Mouse (Mus musculus) midbrain, embryonic 11.5 days (tissue): Measurements from ENCODE around the gene Nol11. TPM values are rescaled to one million over a fixed set of nuclear protein-coding genes. Genes with fewer than 3 reads are reported as not detected.
A peak's percentile ranks its signal among the peaks of the same experiment; 100 is the strongest.

Experiments used
- ATAC-seq: fragments of 200-750 bp; cut with Nextera tagmentation; 2 replicates; pipeline ENCODE4 v1.8.0; 2017; ENCODE audit warnings: moderate TSS enrichment, moderate library complexity; ENCODE audit not compliant: low FRiP score
- DNase-seq: peaks from one replicate; pipeline ENCODE4 v3.0.0; 2015; ENCODE audit warnings: low spot score; ENCODE audit errors: missing footprints
- H3K27ac ChIP-seq: fragments of 300-500 bp; sonication (generic); 2 replicates; pipeline ENCODE4 v1.5.1; 2014; ENCODE audit warnings: low read depth, low read length
- H3K27me3 ChIP-seq: fragments of 300-500 bp; sonication (generic); 2 replicates; pipeline ENCODE4 v1.6.1; 2014; ENCODE audit warnings: mild to moderate bottlenecking, low read length, moderate library complexity, mixed read lengths; ENCODE audit not compliant: control insufficient read depth, insufficient read depth
- H3K36me3 ChIP-seq: fragments of 300-500 bp; sonication (generic); 2 replicates; pipeline ENCODE4 v1.6.1; 2014; ENCODE audit warnings: mild to moderate bottlenecking, low read length, moderate library complexity, mixed read lengths; ENCODE audit not compliant: control insufficient read depth, insufficient read depth
- H3K4me1 ChIP-seq: fragments of 300-500 bp; sonication (generic); 2 replicates; pipeline ENCODE4 v1.6.1; 2014; ENCODE audit warnings: low read length; ENCODE audit not compliant: control insufficient read depth, insufficient read depth
- H3K4me2 ChIP-seq: fragments of 300-500 bp; sonication (generic); 2 replicates; pipeline ENCODE4 v1.6.1; 2014; ENCODE audit warnings: mild to moderate bottlenecking, moderate library complexity
- H3K4me3 ChIP-seq: fragments of 300-500 bp; sonication (generic); 2 replicates; pipeline ENCODE4 v1.5.1; 2014; ENCODE audit warnings: low read depth, low read length
- H3K9ac ChIP-seq: fragments of 300-500 bp; sonication (generic); 2 replicates; pipeline ENCODE4 v1.6.1; 2014; ENCODE audit warnings: low read length
- H3K9me3 ChIP-seq: fragments of 300-500 bp; sonication (generic); 2 replicates; pipeline ENCODE4 v1.6.1; 2016; ENCODE audit warnings: low read length; ENCODE audit not compliant: control insufficient read depth
- WGBS: fragments of 180-500 bp; shearing (Covaris S2); extraction: QIAGEN DNeasy Blood & Tissue Kit; methylation state at CpG from one replicate; pipeline ENCODE4 v1.1.7; 2014; 5-methylcytosine and 5-hydroxymethylcytosine counted together
- polyA plus RNA-seq: library from polyadenylated mRNA; unstranded; fragments of >200 nt; fragmentation: Nextera tagmentation; extraction: Ambion mirVana; gene quantifications from 2 replicates; pipeline ENCODE4 v1.2.1, GENCODE M21; 2014

The Nol11 gene
- polyA plus RNA-seq, 1 experiment from 2014 or later, result 68.3 TPM

DNA sequence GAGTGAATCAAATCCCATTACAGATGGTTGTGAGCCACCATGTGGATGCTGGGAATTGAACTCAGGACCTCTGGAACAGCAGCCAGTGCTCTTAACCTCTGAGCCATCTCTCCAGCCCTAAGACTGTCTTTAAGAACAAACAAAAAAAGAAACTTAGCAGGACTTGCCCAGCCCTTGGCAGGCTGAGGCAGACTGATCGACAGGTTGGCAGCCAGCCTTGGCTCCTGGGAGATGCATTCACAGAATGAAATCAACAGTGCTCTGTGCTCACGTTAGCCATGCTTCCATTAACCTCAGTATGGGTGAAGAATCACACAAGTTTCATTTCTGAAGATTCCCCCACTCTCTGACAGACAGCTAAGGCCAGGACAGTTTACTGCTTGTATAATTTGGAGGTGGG, 1.2 kb upstream of the Nol11 start:
- DNase-seq (no peak), ATAC-seq (no peak)
- Histone ChIP-seq H3K27ac (no peak overlapping the region), H3K36me3 (peaks cover 5% of the 10 kb centered on the region; the same call in 1 of the 2 replicates), H3K9me3 (no peaks in the 10 kb centered on the region), H3K27me3 (no peaks in the 10 kb centered on the region), H3K4me2 (no peak overlapping the region), H3K9ac (no peak overlapping the region), H3K4me3 (no peak overlapping the region), H3K4me1 (peaks cover 6% of the 10 kb centered on the region; the same call in 1 of the 2 replicates)
- WGBS, result 82% methylated on average over 2 of the region's 2 CpGs

DNA sequence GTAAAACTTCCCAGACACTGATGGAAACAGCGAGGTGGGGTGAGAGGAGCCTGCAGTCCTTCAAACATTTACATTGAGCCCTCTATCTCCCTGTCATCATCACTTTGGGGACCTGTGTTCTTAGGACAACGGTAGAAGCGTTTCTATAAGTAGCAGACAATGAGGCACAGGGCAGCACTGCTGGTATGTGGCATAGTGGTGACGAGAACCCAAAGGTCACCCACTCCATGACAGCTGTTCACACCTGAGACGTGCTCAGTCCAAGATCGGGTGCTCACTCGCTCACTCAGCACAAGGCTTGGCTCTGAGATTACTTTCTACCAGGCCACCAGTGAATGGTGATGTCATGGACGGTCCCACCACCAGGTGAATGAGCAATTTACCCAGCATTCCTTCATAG, 5.4 kb downstream of the Nol11 start:
- Histone ChIP-seq H3K9me3 (no peaks in the 10 kb centered on the region), H3K4me2 (no peak overlapping the region), H3K4me1 (peaks cover 6% of the 10 kb centered on the region; the same call in 1 of the 2 replicates), H3K27ac (no peak overlapping the region), H3K27me3 (no peaks in the 10 kb centered on the region), H3K4me3 (no peak overlapping the region), H3K9ac (no peak overlapping the region), H3K36me3 (peaks cover 11% of the 10 kb centered on the region)
- DNase-seq (no peak), ATAC-seq (no peak)
- WGBS, result 95% methylated on average over 8 of the region's 8 CpGs

DNA sequence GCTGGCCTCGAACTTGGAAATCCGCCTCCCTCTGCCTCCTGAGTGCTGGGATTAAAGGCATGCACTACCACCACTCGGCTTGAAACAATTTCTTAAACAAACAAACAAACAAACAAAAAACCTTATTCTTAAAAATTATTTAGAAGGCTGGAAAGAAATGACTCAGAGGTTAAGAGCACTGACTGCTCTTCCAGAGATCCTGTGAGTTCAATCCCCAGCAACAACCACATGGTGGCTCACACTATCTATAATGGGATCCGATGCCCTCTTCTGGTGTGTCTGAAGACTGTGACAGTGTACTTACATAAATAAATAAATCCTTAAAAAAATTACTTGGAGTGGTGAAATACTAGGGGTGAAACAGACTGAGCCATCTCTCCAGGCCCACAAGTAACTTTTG, 28.0 kb downstream of the Nol11 start:
- WGBS, result 86% methylated on average over 4 of the region's 4 CpGs
- no peak for ATAC-seq

DNA sequence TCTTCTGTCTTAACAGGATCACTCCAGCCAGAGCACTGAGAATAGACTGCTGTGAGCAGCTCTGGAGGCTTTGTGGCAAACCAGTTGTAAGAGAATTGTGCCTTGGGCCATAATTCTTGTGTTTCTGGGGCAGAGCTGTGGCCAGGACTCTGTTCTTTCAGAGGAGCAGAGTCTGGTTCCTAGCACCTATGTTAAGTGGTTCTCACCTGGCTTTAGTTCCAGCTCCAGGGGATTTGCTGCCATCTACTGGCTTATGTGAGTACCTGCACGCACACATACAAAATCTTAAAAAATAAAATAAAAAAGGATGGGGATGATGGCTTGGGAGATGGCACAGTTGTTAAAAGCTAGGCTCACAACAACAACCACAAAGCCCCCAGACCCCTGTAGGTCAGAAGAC, 30.1 kb downstream of the Nol11 start:
- H3K4me1 ChIP-seq, result no peaks in the 10 kb centered on the region
- no peak for ATAC-seq

More for the DNA sequence above, 28.0 kb downstream of the Nol11 start:
- Histone ChIP-seq H3K9me3 (no peaks in the 10 kb centered on the region), H3K9ac (no peak overlapping the region), H3K36me3 (peaks cover 5% of the 10 kb centered on the region; the same call in 1 of the 2 replicates), H3K4me2 (no peak overlapping the region), H3K4me1 (no peaks in the 10 kb centered on the region), H3K27ac (no peak overlapping the region), H3K27me3 (no peaks in the 10 kb centered on the region), H3K4me3 (no peak overlapping the region)
- DNase-seq, result peak; percentile 69

DNA sequence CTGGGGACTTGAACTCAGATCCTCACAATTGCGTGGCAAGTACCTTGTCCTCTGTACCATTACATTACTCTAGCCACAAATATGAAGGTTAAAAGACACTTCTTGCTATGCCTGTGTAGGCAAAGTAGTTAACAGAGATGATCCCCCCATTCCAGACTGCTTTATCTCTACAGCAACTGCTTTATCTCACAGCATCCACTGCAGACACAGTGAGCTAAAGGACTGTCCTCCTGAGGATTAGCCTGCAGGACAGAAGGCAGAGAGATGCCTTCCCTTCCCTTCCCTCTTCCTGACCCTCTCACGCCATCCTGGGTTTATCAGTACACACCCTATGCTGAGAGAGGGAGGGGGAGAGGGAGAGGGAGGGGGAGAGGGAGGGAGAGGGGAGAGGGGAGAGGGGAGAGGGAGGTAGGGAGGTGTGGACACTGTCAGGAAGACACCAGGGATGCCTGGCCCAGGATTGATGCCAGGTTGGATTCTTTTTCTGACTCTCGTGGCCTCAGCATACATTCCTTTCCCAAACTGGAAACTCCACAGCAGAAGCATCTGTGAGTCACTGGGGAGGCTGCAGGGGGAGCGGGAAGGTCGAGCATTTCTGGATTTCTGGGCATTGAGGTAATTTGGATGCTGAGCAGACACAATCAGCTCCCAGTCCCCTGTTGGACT, 32.1 kb downstream of the Nol11 start:
- Histone ChIP-seq H3K27ac (no peak overlapping the region), H3K4me2 (no peak overlapping the region), H3K36me3 (no peaks in the 10 kb centered on the region), H3K4me3 (no peak overlapping the region), H3K27me3 (no peaks in the 10 kb centered on the region), H3K9ac (no peak overlapping the region), H3K9me3 (no peaks in the 10 kb centered on the region), H3K4me1 (no peaks in the 10 kb centered on the region)
- DNase-seq, result peak; percentile 67
- no peak for ATAC-seq
- 49% methylated on average over 5 of the region's 5 CpGs for WGBS

More for the DNA sequence above, 30.1 kb downstream of the Nol11 start:
- Histone ChIP-seq H3K9ac (no peak overlapping the region), H3K27me3 (no peaks in the 10 kb centered on the region), H3K36me3 (no peaks in the 10 kb centered on the region), H3K27ac (no peak overlapping the region), H3K4me3 (no peak overlapping the region), H3K9me3 (no peaks in the 10 kb centered on the region), H3K4me2 (no peak overlapping the region)
- DNase-seq, result peak; percentile 82
- 25% methylated on average over 1 of the region's 1 CpGs for WGBS

DNA sequence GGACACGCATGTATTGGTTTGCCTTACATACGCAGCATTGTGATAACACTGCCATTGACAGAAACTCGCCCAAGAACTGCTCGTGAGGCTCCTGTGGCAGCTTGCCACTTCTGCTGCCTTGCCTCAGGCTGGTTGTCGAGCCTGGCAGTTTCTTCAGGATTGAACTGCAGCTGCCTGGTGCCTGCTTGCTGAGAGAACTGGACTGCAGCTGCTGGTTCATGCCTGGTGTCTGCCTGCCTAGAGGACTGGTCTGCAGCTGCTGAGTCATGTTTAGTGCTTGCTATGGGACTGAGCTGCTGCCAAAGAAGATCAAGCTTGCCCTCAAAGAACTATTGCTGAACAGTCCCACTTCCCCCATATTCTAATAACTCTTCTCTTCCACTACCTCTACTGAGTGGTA, 33.9 kb downstream of the Nol11 start:
- Histone ChIP-seq H3K36me3 (no peaks in the 10 kb centered on the region), H3K27me3 (no peaks in the 10 kb centered on the region), H3K4me2 (no peak overlapping the region), H3K4me1 (no peaks in the 10 kb centered on the region), H3K9ac (no peak overlapping the region), H3K27ac (no peak overlapping the region), H3K4me3 (no peak overlapping the region), H3K9me3 (no peaks in the 10 kb centered on the region)
- ATAC-seq (no peak), DNase-seq (no peak)
- WGBS, result 87% methylated on average over 5 of the region's 5 CpGs

DNA sequence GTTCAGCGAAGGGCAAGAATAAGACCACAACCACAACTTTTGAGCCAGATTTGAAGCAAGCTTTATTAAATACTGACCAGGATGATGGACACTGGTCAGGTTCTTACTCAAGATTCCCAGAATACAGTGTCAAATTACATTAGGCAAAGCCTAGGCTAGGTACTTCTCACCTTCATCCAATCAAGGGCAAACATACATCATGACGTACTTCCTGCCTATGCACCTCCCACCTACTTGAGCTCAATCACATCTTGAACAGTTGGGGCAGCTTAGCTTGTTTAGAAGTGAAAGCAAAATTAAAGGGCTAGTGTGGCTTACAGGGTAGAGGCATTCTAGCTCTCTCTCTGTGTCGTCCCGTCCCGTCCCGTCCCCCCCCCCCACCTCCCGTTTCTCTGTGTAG, 34.8 kb downstream of the Nol11 start:
- H3K4me3 ChIP-seq, result no peak overlapping the region
- no peak for ATAC-seq
- H3K4me2 ChIP-seq, result no peak overlapping the region
- H3K9ac ChIP-seq, result no peak overlapping the region
- H3K27me3 ChIP-seq, result no peaks in the 10 kb centered on the region
- H3K36me3 ChIP-seq, result no peaks in the 10 kb centered on the region
- H3K4me1 ChIP-seq, result no peaks in the 10 kb centered on the region
- no peaks in the 10 kb centered on the region for H3K9me3 ChIP-seq
- H3K27ac ChIP-seq, result no peak overlapping the region
- WGBS, result 82% methylated on average over 7 of the region's 7 CpGs
- DNase-seq, result no peak

DNA sequence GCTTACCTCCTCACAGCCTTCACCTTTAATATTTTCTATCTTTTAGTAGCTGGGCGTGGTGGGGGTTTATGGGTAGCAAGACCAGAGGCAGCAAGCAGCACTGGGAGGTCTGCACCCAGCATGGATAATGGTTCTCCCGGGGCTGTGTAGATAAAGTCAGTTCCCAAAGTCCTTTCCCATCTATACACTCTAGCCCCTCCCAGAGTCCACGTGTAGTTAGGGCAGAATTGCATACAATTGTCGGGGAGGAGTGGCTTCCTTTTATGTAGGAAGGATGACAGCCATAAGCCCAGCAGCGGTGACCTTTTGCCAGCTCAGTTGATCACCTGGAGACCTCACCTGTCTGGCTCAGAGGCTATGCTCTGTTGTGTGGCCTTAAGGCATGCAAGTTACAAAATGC, 35.5 kb downstream of the Nol11 start:
- Histone ChIP-seq H3K27me3 (no peaks in the 10 kb centered on the region), H3K9me3 (no peaks in the 10 kb centered on the region), H3K4me1 (no peaks in the 10 kb centered on the region), H3K4me2 (no peak overlapping the region), H3K9ac (no peak overlapping the region), H3K36me3 (no peaks in the 10 kb centered on the region), H3K4me3 (no peak overlapping the region), H3K27ac (no peak overlapping the region)
- DNase-seq (no peak), ATAC-seq (no peak)
- WGBS, result 79% methylated on average over 5 of the region's 5 CpGs

DNA sequence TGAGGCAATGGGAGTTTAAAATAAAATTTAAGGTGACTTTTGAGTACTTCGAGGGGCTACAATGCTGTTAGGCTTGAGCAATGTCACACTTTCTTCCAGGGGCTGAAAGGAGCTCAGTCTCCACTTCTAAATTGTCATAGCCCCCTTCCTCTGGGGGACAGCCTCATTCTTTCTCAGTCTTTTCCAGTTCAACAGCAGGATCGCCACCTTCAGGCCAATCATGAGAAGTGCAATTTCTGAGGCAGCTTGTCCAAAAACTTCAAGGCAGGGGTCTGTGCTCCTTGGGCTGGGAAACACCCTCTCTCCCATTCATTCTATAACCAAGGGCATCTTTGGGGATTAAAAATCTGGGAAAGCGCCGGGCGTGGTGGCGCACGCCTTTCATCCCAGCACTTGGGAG, 37.4 kb downstream of the Nol11 start:
- H3K27ac ChIP-seq, result no peak overlapping the region

More for the DNA sequence above, 37.4 kb downstream of the Nol11 start:
- Histone ChIP-seq H3K9ac (no peak overlapping the region), H3K4me3 (no peak overlapping the region), H3K27me3 (no peaks in the 10 kb centered on the region), H3K4me2 (no peak overlapping the region), H3K4me1 (no peaks in the 10 kb centered on the region), H3K9me3 (no peaks in the 10 kb centered on the region), H3K36me3 (no peaks in the 10 kb centered on the region)
- 74% methylated on average over 7 of the region's 7 CpGs for WGBS
- ATAC-seq, result no peak
- DNase-seq, result no peak
